Mouse (Mus musculus): ENCODE data around the gene Clrn3.

- TF ChIP-seq POLR2A (IDR thresholded peaks at IDR 0.05; ENCODE audit: control insufficient read depth in 1 of 2, insufficient read depth in 1 of 2, low read depth in 1 of 2, low read length in 2 of 2, poor library complexity in 1 of 2): no peak
- TF ChIP-seq E2F4 (IDR thresholded peaks at IDR 0.05; ENCODE audit: borderline replicate concordance, low read depth, low read length): no peak
- no peak for TF ChIP-seq CTCF (IDR thresholded peaks at IDR 0.05 in 2 of 3, conservative IDR thresholded peaks at IDR 0.05 in 1 of 3; ENCODE audit: control insufficient read depth in 1 of 3, insufficient read depth in 1 of 3, low read depth in 2 of 3, low read length in 3 of 3, poor library complexity in 1 of 3, severe bottlenecking in 1 of 3)
- no peak for TF ChIP-seq USF1 (IDR thresholded peaks at IDR 0.05; ENCODE audit: low read depth, low read length)
- TF ChIP-seq GATA1 (IDR thresholded peaks at IDR 0.05; ENCODE audit: low read depth, low read length): peak; percentile 89
- TF ChIP-seq MAX (IDR thresholded peaks at IDR 0.05; ENCODE audit: low read length): no peak
- TF ChIP-seq MEF2A (IDR thresholded peaks at IDR 0.05; ENCODE audit: extremely low read depth, insufficient replicate concordance, low read depth, low read length, poor library complexity, severe bottlenecking): no peak
- TF ChIP-seq MXI1 (IDR thresholded peaks at IDR 0.05; ENCODE audit: low read depth, low read length): no peak
- TF ChIP-seq ZKSCAN1 (IDR thresholded peaks at IDR 0.05; ENCODE audit: low read depth, low read length): no peak
- no peak for TF ChIP-seq SMC3 (IDR thresholded peaks at IDR 0.05; ENCODE audit: low read depth, low read length)
- no peak for TF ChIP-seq CHD2 (IDR thresholded peaks at IDR 0.05; ENCODE audit: low read length)
Observed at GRCm38 (mm10) chr7:135527169-135527568, 1.3 kb downstream of the Clrn3 start.

Data from MEL (cell line).